Mouse (Mus musculus) T-cell, adult 2 months (primary cell): ENCODE measurements around the gene Efnb1.
"Not testable (repeated sequence)": the region's sequence is repeated elsewhere in the genome, so short reads cannot be mapped to it uniquely, and the experiment has no call there.

Experiments used
- DNase-seq: peaks from one replicate; pipeline ENCODE4 v3.0.0; 2022; ENCODE audit warnings: low spot score

The Efnb1 gene

GRCm38 (mm10) chrX:99135523-99136258 lies at the start of gene Efnb1:
Efnb1 (plus strand) TSS chrX:99136130.
- DNase-seq: peak; percentile 87

- DNase-seq: no peak
Measured at GRCm38 (mm10) chrX:99092704-99093103, 43.2 kb upstream of the Efnb1 start.

DNA sequence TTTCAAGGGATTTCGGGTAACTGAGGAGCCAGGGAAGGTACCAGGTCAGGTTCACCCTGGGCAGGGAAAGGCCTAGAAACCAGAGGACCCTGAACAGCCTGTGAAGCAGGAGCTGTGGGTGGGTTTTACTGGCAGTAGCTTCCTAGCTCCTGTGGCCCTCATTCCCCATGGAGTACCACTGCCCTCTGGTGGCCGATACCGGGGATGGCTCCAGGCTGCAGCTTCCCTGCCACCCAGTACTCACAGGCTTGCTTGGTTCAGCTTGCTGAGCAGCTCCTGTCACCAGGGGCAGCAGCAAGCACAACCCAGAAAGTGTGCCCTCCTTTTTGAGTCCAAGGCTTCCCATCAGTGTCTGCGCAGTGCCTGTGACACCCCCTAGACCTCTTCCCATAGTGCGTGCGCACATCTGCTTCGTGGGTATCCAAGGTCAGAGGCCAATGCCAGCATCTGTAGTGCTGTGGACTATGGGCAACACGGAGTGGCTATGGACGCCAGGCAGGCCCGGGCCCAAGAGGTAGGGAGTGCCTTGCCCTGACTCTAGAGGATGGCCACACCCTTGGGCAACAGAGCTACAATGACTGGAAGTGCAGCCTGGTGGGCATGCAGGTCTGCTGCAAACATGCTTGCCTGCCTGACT lies 24.7 kb upstream of the Efnb1 start:
- not testable (repeated sequence) for DNase-seq

- DNase-seq: no peak
Measured at GRCm38 (mm10) chrX:99119510-99119909, 16.4 kb upstream of the Efnb1 start.

- DNase-seq: peak; percentile 46
Measured at GRCm38 (mm10) chrX:99130059-99130458, 5.9 kb upstream of the Efnb1 start.

DNA sequence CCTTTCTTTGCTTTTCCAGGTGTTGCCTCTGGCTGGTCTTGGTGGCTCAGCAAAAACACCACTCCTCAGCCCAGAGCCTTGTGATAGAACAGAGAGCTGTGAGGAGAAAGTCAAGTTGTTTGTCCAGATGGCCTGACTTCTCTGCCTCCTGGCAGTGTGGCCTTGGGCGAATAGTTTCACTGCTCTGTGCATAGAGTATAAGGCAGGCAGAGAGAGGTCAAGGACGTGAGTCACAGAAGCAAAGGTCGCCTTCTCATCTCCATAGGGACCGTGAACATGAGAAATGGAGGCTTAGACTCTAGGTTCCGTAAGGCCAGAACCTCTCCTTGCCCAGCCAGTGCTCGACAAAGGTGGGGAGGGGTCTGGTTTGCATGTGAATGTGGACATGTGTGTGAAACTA lies 3.4 kb upstream of the Efnb1 start:
- no peak for DNase-seq

GRCm38 (mm10) chrX:99134891-99135290 lies 1.0 kb upstream of the Efnb1 start:
- DNase-seq: peak; percentile 67

DNA sequence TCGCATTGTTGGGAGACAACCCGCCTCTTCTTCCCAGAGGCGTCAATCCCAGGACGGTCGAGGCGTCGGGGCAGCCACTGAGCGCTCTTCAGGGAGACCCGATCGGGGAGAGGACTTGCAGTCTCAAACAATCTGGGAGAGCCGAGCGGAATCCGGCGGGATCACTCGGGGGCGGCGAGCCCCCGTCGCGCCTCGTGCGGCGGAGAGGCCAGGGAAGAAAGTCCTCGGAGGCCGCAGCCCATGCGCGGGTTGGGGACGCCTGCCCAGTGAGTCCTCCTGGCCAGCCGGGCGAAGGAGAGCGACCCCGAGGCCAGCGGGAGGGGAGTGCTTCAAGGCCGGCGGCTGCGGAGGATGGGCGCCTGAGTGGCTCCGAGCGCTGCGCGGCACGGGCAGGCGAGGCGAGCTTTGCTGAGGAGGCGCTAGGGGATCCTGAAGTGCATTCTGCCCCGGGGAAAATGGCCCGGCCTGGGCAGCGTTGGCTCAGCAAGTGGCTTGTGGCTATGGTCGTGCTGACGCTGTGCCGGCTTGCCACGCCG lies 569 bp downstream of the Efnb1 start:
- DNase-seq: peak; percentile 8

DNA sequence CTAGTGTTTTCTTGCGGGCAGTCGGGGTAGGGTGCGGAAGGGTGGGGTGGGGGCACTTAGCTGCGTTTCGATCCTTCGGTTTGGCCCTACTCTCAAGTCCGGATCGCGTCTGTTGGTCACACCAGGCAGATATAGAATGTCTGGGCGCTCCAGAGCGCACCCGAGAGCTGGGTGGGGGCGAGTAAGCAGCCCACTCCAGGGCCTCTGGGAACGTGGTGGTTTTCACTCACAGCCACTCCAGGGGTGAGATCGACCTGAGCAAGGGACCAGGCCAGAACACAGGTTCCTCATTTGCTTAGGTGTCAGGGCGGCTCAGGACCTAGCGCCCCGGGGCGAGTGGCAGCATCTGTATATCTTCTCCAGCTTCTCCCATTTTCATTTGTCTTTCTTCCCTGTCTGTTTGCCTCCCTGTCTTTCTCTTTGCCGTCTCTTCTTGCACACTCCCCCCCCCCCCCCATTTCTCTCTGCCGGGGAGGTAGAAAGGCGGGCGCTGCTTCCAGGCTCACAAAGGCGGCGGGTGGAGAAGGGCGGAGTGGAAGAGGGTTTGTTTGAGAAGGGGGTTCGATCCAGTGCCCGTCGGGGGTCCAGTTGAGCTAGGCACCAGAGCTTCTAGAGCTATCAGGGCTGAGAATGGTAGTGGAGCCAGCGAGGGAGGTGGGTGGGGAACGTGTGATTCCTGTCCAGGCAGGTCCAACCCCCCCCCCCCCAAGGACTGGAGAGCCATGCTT lies 1.4 kb downstream of the Efnb1 start:
- DNase-seq: no peak

- no peak for DNase-seq
Measured at GRCm38 (mm10) chrX:99137928-99138740, 2.2 kb downstream of the Efnb1 start.

DNA sequence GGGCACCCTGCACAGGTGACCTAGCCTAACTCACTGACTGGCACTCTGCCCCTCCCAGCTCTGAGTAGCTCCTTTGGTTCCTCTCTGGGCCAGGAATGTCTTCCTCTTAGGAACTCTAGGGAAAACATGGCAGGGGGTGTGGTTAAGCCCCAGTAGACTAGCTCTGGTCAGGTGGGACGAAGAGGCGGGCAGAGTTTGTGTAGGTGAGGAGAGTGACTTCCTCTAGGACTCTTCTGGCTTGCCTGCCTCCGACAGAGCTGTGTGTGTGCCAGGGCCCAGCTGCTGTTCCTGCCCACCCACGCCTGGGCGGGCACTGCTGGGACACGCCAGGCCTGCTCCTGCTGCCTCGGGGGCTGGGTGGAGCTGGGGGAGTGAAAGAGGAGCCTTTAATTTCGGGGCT lies 5.1 kb downstream of the Efnb1 start:
- DNase-seq: no peak

GRCm38 (mm10) chrX:99141900-99142299 lies 6.0 kb downstream of the Efnb1 start:
- no peak for DNase-seq

DNA sequence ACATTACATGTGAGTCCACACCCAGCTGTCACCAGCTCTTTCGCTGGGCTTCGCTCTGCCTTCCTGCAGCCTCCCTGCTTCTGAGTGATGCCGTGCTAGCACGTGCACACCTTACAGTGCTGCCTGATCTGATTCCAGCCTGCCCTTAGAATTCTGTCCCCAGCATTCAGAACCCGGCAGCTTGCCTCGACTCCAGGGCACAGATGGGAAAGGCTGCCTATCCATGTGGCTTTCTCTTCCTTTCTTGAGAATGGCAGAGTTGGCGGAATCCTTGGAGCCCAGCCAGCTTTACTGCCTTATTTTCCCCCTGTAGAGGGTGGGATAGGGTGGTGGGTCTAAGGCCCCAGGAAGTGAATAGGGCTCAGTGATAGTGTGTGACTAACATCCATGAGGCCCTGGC lies 9.6 kb downstream of the Efnb1 start:
- DNase-seq: no peak

GRCm38 (mm10) chrX:99148061-99148905 lies 12.4 kb downstream of the Efnb1 start:
- no peak for DNase-seq

DNA sequence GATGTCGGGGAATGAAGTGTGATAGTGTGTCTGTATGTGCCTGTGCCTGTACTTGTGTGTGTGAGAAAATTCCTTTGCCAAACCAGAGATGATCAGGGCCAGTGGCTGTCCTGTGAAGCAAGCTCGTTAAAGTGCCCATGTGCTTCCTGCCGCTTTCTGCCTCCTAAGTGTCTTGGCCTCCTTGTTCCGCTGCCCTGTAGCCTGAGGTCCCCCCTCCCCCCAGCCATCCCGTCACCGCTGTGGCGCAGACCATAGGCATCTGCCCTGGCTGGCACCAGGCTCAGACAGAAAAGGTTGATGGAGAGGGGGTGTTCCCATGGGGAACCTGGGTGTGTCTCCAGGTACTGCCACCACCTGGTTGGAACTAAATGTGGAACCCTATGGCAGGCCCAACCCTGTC lies 13.1 kb downstream of the Efnb1 start:
- no peak for DNase-seq

- no peak for DNase-seq
Measured at GRCm38 (mm10) chrX:99149900-99150299, 14.0 kb downstream of the Efnb1 start.

GRCm38 (mm10) chrX:99150712-99151111 lies 14.8 kb downstream of the Efnb1 start:
- no peak for DNase-seq

GRCm38 (mm10) chrX:99151434-99151833 lies 15.5 kb downstream of the Efnb1 start:
- DNase-seq: no peak

DNA sequence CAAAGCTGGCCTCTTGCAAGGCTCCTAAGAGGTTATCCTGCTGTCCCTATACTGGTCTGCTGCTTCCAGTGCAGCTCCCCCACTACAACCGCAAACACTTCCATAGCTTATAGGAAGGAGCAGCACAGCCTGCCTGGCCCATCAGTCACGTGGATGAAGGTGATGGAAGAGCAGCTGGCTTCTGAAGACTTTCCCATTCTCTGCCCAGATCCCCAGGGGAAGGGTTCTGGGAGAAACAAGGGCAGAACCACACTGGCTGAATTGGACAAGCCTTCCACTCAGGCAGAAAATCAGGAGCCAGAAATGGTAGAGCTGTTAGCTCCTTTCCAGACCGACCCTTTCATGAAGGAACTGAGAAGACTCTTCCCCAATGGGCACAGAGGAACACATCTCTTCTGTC lies 16.2 kb downstream of the Efnb1 start:
- DNase-seq: no peak

DNA sequence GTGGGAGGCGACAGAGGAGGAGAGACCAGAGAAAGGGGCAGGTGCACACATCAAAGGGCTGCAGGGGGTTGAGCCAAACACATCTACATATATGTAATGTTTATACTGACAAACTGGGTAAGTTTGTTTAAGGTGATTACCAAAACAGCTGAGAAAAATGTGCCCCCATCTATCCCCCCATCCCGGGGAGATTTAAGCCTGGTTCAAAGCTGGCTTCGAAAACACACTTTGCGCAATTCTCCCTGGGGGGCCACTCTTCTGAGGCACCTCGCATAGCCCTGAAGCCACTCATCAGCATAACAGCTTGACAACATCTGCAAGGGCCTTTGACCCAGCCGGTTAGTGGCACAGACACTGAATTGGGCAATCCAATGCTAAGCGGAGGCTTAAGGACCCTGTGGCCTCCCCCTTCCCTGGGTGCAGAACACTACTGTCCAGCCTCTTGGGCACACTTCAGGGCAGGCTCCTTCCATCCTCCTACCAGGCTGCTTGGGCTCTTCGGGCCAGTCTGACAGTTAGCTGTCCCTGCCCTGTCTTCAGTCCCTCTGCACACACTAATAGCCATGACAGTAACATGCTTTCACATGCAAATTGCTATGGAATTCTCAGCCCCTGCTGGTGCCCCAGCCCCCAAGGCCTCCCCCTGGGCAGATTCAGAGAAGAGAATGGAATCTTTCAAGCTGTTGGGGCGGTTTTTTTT lies 16.8 kb downstream of the Efnb1 start:
- DNase-seq: no peak
